Mouse (Mus musculus) adrenal gland, postnatal 25 days (tissue): ENCODE data around the gene Apod. TPM values are rescaled to one million over a fixed set of nuclear protein-coding genes. Genes with fewer than 3 reads are reported as not detected.
"Not testable (repeated sequence)": the region's sequence is repeated elsewhere in the genome, so short reads cannot be mapped to it uniquely, and the experiment has no call there.

Source experiments
- DNase-seq: peaks from one replicate; pipeline ENCODE4 v3.0.0; 2021; ENCODE audit warnings: mixed read lengths
- long read RNA-seq: library from polyadenylated mRNA; stranded (forward); transcript quantifications from one replicate; pipeline ENCODE4 v2.0.0, GENCODE M21; 2021
- total RNA-seq: library from RNA; stranded (reverse); gene quantifications from 2 replicates; pipeline ENCODE4 v1.2.3, GENCODE M21; 2021

Gene Apod
- 3.3 and 7.6 TPM in 2 replicates for total RNA-seq
- long read RNA-seq, partial matches to known transcripts = 0 of 2 reads
- long read RNA-seq, other reads (novel, unspliced or antisense) = 0 of 2 reads

- no peak for DNase-seq
Observed at GRCm38 (mm10) chr16:31314497-31315233, at the start of gene Apod. TSS of gene Apod (minus strand) at chr16:31314808.

- DNase-seq = no peak
Observed at GRCm38 (mm10) chr16:31363685-31364436, 49.3 kb upstream of the Apod start.

GRCm38 (mm10) chr16:31359542-31359941 is 44.9 kb upstream of the Apod start:
- DNase-seq = no peak

GRCm38 (mm10) chr16:31358991-31359390 is 44.4 kb upstream of the Apod start:
- DNase-seq = no peak

GRCm38 (mm10) chr16:31358576-31358975 is 44.0 kb upstream of the Apod start:
- DNase-seq = no peak

- DNase-seq = no peak
Observed at GRCm38 (mm10) chr16:31355882-31356281, 41.3 kb upstream of the Apod start.

- peak; percentile 64 for DNase-seq
Observed at GRCm38 (mm10) chr16:31354341-31355329, 40.0 kb upstream of the Apod start.

GRCm38 (mm10) chr16:31352996-31353395 is 38.4 kb upstream of the Apod start:
- no peak for DNase-seq

- DNase-seq = peak; percentile 68
Observed at GRCm38 (mm10) chr16:31347581-31347980, 33.0 kb upstream of the Apod start.

GRCm38 (mm10) chr16:31342966-31343365 is 28.4 kb upstream of the Apod start:
- DNase-seq = no peak

- no peak for DNase-seq
Observed at GRCm38 (mm10) chr16:31342556-31342955, 27.9 kb upstream of the Apod start.

- DNase-seq = no peak
Observed at GRCm38 (mm10) chr16:31339332-31339731, 24.7 kb upstream of the Apod start.

GRCm38 (mm10) chr16:31337956-31338355 is 23.3 kb upstream of the Apod start:
- DNase-seq = no peak

- DNase-seq = no peak
Observed at GRCm38 (mm10) chr16:31334796-31335195, 20.2 kb upstream of the Apod start.

- no peak for DNase-seq
Observed at GRCm38 (mm10) chr16:31332586-31332985, 18.0 kb upstream of the Apod start.

- not testable (repeated sequence) for DNase-seq
Observed at GRCm38 (mm10) chr16:31330970-31331369, 16.4 kb upstream of the Apod start.

- no peak for DNase-seq
Observed at GRCm38 (mm10) chr16:31329668-31330067, 15.1 kb upstream of the Apod start.

GRCm38 (mm10) chr16:31327891-31328290 is 13.3 kb upstream of the Apod start:
- no peak for DNase-seq

- DNase-seq = no peak
Observed at GRCm38 (mm10) chr16:31327430-31327829, 12.8 kb upstream of the Apod start.

GRCm38 (mm10) chr16:31326679-31327078 is 12.1 kb upstream of the Apod start:
- DNase-seq = no peak

- no peak for DNase-seq
Observed at GRCm38 (mm10) chr16:31325966-31326365, 11.4 kb upstream of the Apod start.

- DNase-seq = no peak
Observed at GRCm38 (mm10) chr16:31325120-31325519, 10.5 kb upstream of the Apod start.
